Mouse (Mus musculus) cerebellum, adult 8-10 months (tissue): ENCODE results near the gene Sorbs1.

ENCODE experiments used
- DNase-seq: peaks from one replicate; pipeline ENCODE4 v3.0.0; 2022

Gene Sorbs1

GRCm38 (mm10) chr19:40253768-40254167, 259.8 kb downstream of the Sorbs1 start:
- no peak for DNase-seq

GRCm38 (mm10) chr19:40251115-40251514, 262.5 kb downstream of the Sorbs1 start:
- no peak for DNase-seq

- DNase-seq = no peak
These were observed 264.2 kb downstream of the Sorbs1 start for GRCm38 (mm10) chr19:40249352-40249751.

- no peak for DNase-seq
These were observed 265.1 kb downstream of the Sorbs1 start for GRCm38 (mm10) chr19:40248476-40248875.

GRCm38 (mm10) chr19:40247268-40247666, 266.3 kb downstream of the Sorbs1 start:
- DNase-seq = no peak

GRCm38 (mm10) chr19:40246646-40247267, 266.8 kb downstream of the Sorbs1 start:
- DNase-seq = no peak
